13 mouse cellular contexts compared by ENCODE assay signal in the genomic region with DNA sequence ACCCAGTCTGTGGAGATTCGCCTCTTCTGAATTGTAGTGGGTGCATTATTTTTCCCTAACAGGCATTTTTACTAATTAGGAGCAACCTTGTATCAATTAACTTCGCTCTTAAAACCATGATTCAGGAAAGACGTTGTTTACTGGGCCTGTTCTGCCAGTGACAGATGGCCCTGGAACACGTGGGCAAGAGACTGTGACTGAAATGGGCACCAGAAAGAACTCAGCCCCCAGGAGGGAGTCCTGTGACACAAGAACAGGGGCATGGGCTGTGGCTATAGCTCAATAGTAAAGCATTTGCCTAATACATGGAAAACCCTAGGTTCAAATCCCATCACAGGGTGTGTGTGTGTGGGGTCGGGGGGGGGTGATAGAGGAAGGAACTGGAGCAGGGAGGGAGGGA. TPM values are rescaled to one million over a fixed set of nuclear protein-coding genes. Genes with fewer than 3 reads are reported as not detected.
DNase-seq lines count a peak whose midpoint lies in the region; ATAC-seq and TF ChIP-seq lines count a peak whose summit lies in the region.
"Had no signal": no experiment of that assay in that cellular context is flagged by ENCODE, and none has a peak within 500 bp of the region (broad histone marks: within the 10 kb centered on the region; RNA-seq: fewer than 3 reads in every experiment).

No protein-coding gene starts in this region.

- no peaks in the 10 kb centered on the region for H3K27me3 ChIP-seq in neural tube, embryonic 12.5 days (replicated peaks)
- no peaks in the 10 kb centered on the region for H3K27me3 ChIP-seq in cerebellum, adult 2 months (ENCODE audit: control insufficient read depth, insufficient read depth, low read length)
- no peaks in the 10 kb centered on the region for H3K27me3 ChIP-seq in forebrain, embryonic 14.5 days (replicated peaks; ENCODE audit: control insufficient read depth, insufficient read depth, low read length)
- H3K27me3 ChIP-seq in neural tube, embryonic 13.5 days, result no peaks in the 10 kb centered on the region
- no peaks in the 10 kb centered on the region for H3K27me3 ChIP-seq in embryonic facial prominence, embryonic 10.5 days (replicated peaks; ENCODE audit: low read depth, poor library complexity, severe bottlenecking)
- H3K27me3 ChIP-seq: CH12.LX; limb, embryonic 13.5 days; Patski had no signal

- no peak overlapping the region for H3K9ac ChIP-seq in neural tube, embryonic 12.5 days
- no peak overlapping the region for H3K9ac ChIP-seq in forebrain, embryonic 14.5 days (ENCODE audit: low read length)
- no peak overlapping the region for H3K9ac ChIP-seq in neural tube, embryonic 13.5 days
- H3K9ac ChIP-seq: limb, embryonic 13.5 days; liver, postnatal 0 days had no signal

- DNase-seq in neural tube, embryonic 10.5 days (ENCODE audit: extremely low spot score, low spot score), result no peak
- peak; percentile 86 to 95 for DNase-seq in cerebellum, adult 2 months
- peak; percentile 74 for DNase-seq in forebrain, embryonic 14.5 days (ENCODE audit: low spot score)
- DNase-seq in embryonic facial prominence, embryonic 10.5 days (ENCODE audit: low spot score), result no peak
- no peak for DNase-seq in kidney, postnatal 4 days
- DNase-seq: liver, postnatal 0 days had no signal

- no peak for TF ChIP-seq POLR2A in cerebellum, adult 2 months (IDR thresholded peaks at IDR 0.05; ENCODE audit: borderline replicate concordance, insufficient read depth, low read length)

- WGBS in neural tube, embryonic 12.5 days, result 46% methylated on average over 5 of the region's 5 CpGs
- WGBS in cerebellum, adult 2 months, result 15% methylated on average over 5 of the region's 5 CpGs
- WGBS in forebrain, embryonic 14.5 days, result 34% methylated on average over 5 of the region's 5 CpGs
- WGBS in neural tube, embryonic 13.5 days, result 30% methylated on average over 5 of the region's 5 CpGs
- 61% methylated on average over 5 of the region's 5 CpGs for WGBS in embryonic facial prominence, embryonic 10.5 days

- no peak for ATAC-seq in neural tube, embryonic 12.5 days (ENCODE audit: low FRiP score, low read depth)
- ATAC-seq in forebrain, embryonic 14.5 days, result peak; percentile 66
- ATAC-seq in neural tube, embryonic 13.5 days (ENCODE audit: low read depth), result 0 out of 2 replicates have a peak, but pooled peaks have one; percentile 44
- ATAC-seq: liver, postnatal 0 days; Patski had no signal

- no peak for TF ChIP-seq CTCF in cerebellum, adult 2 months (IDR thresholded peaks at IDR 0.05; ENCODE audit: borderline replicate concordance, insufficient read depth, low read depth, low read length)

- H3K4me2 ChIP-seq in neural tube, embryonic 12.5 days (replicated peaks), result no peak overlapping the region
- H3K4me2 ChIP-seq in forebrain, embryonic 14.5 days (ENCODE audit: low read length), result no peak overlapping the region
- no peak overlapping the region for H3K4me2 ChIP-seq in neural tube, embryonic 13.5 days
- H3K4me2 ChIP-seq: limb, embryonic 13.5 days had no signal

- no peaks in the 10 kb centered on the region for H3K9me3 ChIP-seq in neural tube, embryonic 12.5 days
- no peaks in the 10 kb centered on the region for H3K9me3 ChIP-seq in forebrain, embryonic 14.5 days (replicated peaks; ENCODE audit: control insufficient read depth, low read length)
- H3K9me3 ChIP-seq in neural tube, embryonic 13.5 days, result no peaks in the 10 kb centered on the region
- H3K9me3 ChIP-seq in embryonic facial prominence, embryonic 10.5 days, result no peaks in the 10 kb centered on the region
- H3K9me3 ChIP-seq: heart, embryonic 10.5 days; limb, embryonic 13.5 days had no signal

- 0 out of 2 replicates have a peak, but pooled peaks cover 4% of the 10 kb centered on the region for H3K4me1 ChIP-seq in neural tube, embryonic 12.5 days
- H3K4me1 ChIP-seq in cerebellum, adult 2 months (ENCODE audit: control insufficient read depth, insufficient read depth, low read length), result peaks cover 25% of the 10 kb centered on the region
- H3K4me1 ChIP-seq in forebrain, embryonic 14.5 days (ENCODE audit: control insufficient read depth, insufficient read depth, low read length), result peaks cover 11% of the 10 kb centered on the region; the same call in 1 of the 2 replicates
- peaks cover 12% of the 10 kb centered on the region; the same call in 1 of the 2 replicates for H3K4me1 ChIP-seq in neural tube, embryonic 13.5 days (replicated peaks)
- peaks cover 14% of the 10 kb centered on the region for H3K4me1 ChIP-seq in embryonic facial prominence, embryonic 10.5 days

- peak overlapping the region; percentile 32; the same call in 1 of the 2 replicates for H3K27ac ChIP-seq in neural tube, embryonic 12.5 days
- peak overlapping the region; percentile 93 for H3K27ac ChIP-seq in cerebellum, adult 2 months (ENCODE audit: insufficient read depth, low read length)
- peak overlapping the region; percentile 77 for H3K27ac ChIP-seq in forebrain, embryonic 14.5 days (ENCODE audit: low read depth, low read length)
- H3K27ac ChIP-seq in neural tube, embryonic 13.5 days (replicated peaks), result peak overlapping the region; percentile 49
- no peak overlapping the region for H3K27ac ChIP-seq in embryonic facial prominence, embryonic 10.5 days (replicated peaks)
- H3K27ac ChIP-seq: heart, embryonic 10.5 days; limb, embryonic 13.5 days; macrophage had no signal

- H3K36me3 ChIP-seq in neural tube, embryonic 12.5 days, result no peaks in the 10 kb centered on the region
- no peaks in the 10 kb centered on the region for H3K36me3 ChIP-seq in forebrain, embryonic 14.5 days (ENCODE audit: control insufficient read depth, insufficient read depth, low read length)
- H3K36me3 ChIP-seq in neural tube, embryonic 13.5 days, result no peaks in the 10 kb centered on the region
- no peaks in the 10 kb centered on the region for H3K36me3 ChIP-seq in embryonic facial prominence, embryonic 10.5 days (replicated peaks)
- H3K36me3 ChIP-seq: heart, embryonic 10.5 days; limb, embryonic 13.5 days had no signal

- H3K4me3 ChIP-seq in neural tube, embryonic 12.5 days, result no peak overlapping the region
- H3K4me3 ChIP-seq in cerebellum, adult 2 months (replicated peaks; ENCODE audit: insufficient read depth, low read depth, low read length), result no peak overlapping the region
- no peak overlapping the region for H3K4me3 ChIP-seq in forebrain, embryonic 14.5 days (ENCODE audit: low read depth, low read length)
- no peak overlapping the region for H3K4me3 ChIP-seq in neural tube, embryonic 13.5 days
- no peak overlapping the region for H3K4me3 ChIP-seq in embryonic facial prominence, embryonic 10.5 days
- H3K4me3 ChIP-seq: heart, embryonic 10.5 days; limb, embryonic 13.5 days had no signal

RNA-seq across cellular contexts. Expression of gene Kif1b, which starts 9.9 kb away (rescaled TPM):
- polyA plus RNA-seq in neural tube, embryonic 12.5 days (2016; fragmentation: Nextera tagmentation; extraction: Ambion mirVana), result 111 and 136 TPM in 2 replicates
- 254 and 264 TPM in 2 replicates for polyA plus RNA-seq in cerebellum, adult 2 months (2012; rRNA removed)
- polyA plus RNA-seq in forebrain, embryonic 14.5 days (2014; fragmentation: Nextera tagmentation; extraction: Ambion mirVana), result 101 and 132 TPM in 2 replicates
- 123 and 130 TPM in 2 replicates for polyA plus RNA-seq in neural tube, embryonic 13.5 days (2015; fragmentation: Nextera tagmentation; extraction: Ambion mirVana)
- 49.4 and 51.3 TPM in 2 replicates for polyA plus RNA-seq in embryonic facial prominence, embryonic 10.5 days (2016; fragmentation: Nextera tagmentation; extraction: Ambion mirVana)

Comparison
In these comparisons a context has a peak if more than half of its experiments do, and no peak if none do; other contexts are left out.
1. DNase-seq: peak in cerebellum, adult 2 months (2 of 2) and forebrain, embryonic 14.5 days (single experiment); none in neural tube, embryonic 10.5 days (single experiment), embryonic facial prominence, embryonic 10.5 days (single experiment) and kidney, postnatal 4 days (0 of 2).